Mouse (Mus musculus) midbrain, embryonic 12.5 days (tissue): ENCODE results near the gene Elmo1. TPM values are rescaled to one million over a fixed set of nuclear protein-coding genes. Genes with fewer than 3 reads are reported as not detected.
A peak's percentile ranks its signal among the peaks of the same experiment; 100 is the strongest.

Source experiments
- ATAC-seq: fragments of 200-750 bp; cut with Nextera tagmentation; 2 replicates; pipeline ENCODE4 v1.8.0; 2017; ENCODE audit warnings: low read depth, moderate TSS enrichment, moderate library complexity; ENCODE audit not compliant: low FRiP score
- H3K27ac ChIP-seq: fragments of 300-500 bp; sonication (generic); replicated peaks from 2 replicates; pipeline ENCODE4 v1.5.1; 2016; ENCODE audit warnings: mild to moderate bottlenecking
- H3K27me3 ChIP-seq: fragments of 300-500 bp; sonication (generic); 2 replicates; pipeline ENCODE4 v1.6.1; 2016; ENCODE audit warnings: mild to moderate bottlenecking
- H3K36me3 ChIP-seq: fragments of 300-500 bp; sonication (generic); 2 replicates; pipeline ENCODE4 v1.6.1; 2016
- H3K4me1 ChIP-seq: fragments of 300-500 bp; sonication (generic); 2 replicates; pipeline ENCODE4 v1.6.1; 2016
- H3K4me2 ChIP-seq: fragments of 300-500 bp; sonication (generic); replicated peaks from 2 replicates; pipeline ENCODE4 v1.6.1; 2016; ENCODE audit warnings: mild to moderate bottlenecking, moderate library complexity
- H3K4me3 ChIP-seq: fragments of 300-500 bp; sonication (generic); 2 replicates; pipeline ENCODE4 v1.5.1; 2016; ENCODE audit warnings: mild to moderate bottlenecking
- H3K9ac ChIP-seq: fragments of 300-500 bp; sonication (generic); replicated peaks from 2 replicates; pipeline ENCODE4 v1.6.1; 2016; ENCODE audit warnings: mild to moderate bottlenecking, moderate library complexity
- H3K9me3 ChIP-seq: fragments of 300-500 bp; sonication (generic); 2 replicates; pipeline ENCODE4 v1.6.1; 2016; ENCODE audit warnings: mild to moderate bottlenecking
- WGBS: fragments of 180-500 bp; shearing (Covaris S2); methylation state at CpG from one replicate; pipeline ENCODE4 v1.1.7; 2016; 5-methylcytosine and 5-hydroxymethylcytosine counted together
- polyA plus RNA-seq: library from polyadenylated mRNA; unstranded; fragments of >200 nt; fragmentation: Nextera tagmentation; extraction: Ambion mirVana; gene quantifications from 2 replicates; pipeline ENCODE4 v1.2.1, GENCODE M21; 2016

Elmo1 gene
- polyA plus RNA-seq, 1 experiment from 2014 or later, result 25.5 TPM

DNA sequence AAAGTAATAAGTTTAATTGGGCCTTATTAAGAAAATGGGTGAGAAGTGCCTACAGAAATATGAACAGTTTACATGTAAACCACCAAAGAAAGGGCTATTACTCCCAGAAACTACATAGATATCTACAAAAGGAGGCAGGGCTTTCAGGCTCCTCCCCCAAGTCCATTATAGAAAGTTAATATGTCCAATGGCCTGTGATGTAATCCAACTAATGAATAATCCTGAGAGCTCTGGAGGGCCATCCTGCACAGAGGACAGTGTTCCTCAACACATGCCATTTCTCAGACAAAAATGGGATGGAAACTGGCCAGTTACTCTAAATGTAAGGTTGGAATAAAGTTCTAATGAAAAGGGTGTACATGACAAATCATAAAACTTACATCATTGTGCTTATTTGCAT lies 373.8 kb downstream of the Elmo1 start:
- Histone ChIP-seq H3K9me3 (no peaks in the 10 kb centered on the region), H3K4me3 (no peak overlapping the region), H3K27me3 (no peaks in the 10 kb centered on the region)

DNA sequence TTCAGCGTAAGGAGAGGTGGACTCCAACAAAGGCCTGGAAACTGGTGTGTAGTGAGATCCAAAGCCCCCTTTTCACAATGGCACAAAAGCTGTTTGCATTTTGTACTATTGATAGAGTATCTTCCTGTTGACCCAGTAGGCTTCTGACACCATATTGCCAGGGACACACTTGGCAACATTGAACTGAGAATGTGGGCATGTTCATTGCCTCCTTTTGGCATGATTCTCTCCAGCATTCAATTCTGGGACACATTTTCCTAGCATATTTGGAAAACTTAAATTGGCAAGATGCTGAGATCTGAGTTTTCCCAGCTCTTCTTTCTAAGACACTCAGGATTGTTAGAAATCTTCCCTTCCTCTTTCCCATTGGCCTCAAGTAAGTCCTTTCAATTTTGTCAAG lies 377.0 kb downstream of the Elmo1 start:
- Histone ChIP-seq H3K27ac (no peak overlapping the region), H3K4me1 (peaks cover 12% of the 10 kb centered on the region), H3K9ac (no peak overlapping the region), H3K4me3 (no peak overlapping the region), H3K27me3 (no peaks in the 10 kb centered on the region), H3K36me3 (no peaks in the 10 kb centered on the region), H3K9me3 (no peaks in the 10 kb centered on the region), H3K4me2 (no peak overlapping the region)
- ATAC-seq, result no peak
- 87% methylated on average over 1 of the region's 1 CpGs for WGBS

More for the DNA sequence above, 373.8 kb downstream of the Elmo1 start:
- Histone ChIP-seq H3K4me2 (no peak overlapping the region), H3K4me1 (no peaks in the 10 kb centered on the region), H3K27ac (no peak overlapping the region), H3K9ac (no peak overlapping the region), H3K36me3 (no peaks in the 10 kb centered on the region)
- no peak for ATAC-seq

DNA sequence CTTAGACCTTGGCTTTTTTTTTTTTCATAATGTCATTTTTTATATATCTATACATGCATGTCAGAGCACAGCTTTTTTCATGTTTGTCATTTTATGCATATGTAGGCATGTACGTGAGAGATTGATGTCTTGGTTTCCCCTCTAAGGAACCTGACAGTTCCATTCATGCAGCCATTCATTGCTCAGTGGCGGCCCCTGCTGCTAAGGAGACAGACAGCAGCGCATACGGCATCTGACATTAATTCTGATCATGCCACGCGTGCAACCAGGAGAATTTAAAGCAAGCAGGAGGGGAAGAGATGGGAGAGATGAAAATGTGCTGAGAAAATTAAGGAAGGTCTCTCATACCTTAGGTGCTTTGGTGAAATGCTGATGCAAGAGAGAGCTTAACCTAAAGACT lies 381.3 kb downstream of the Elmo1 start:
- H3K27ac ChIP-seq, result peak overlapping the region; percentile 86
- peak; percentile 68 for ATAC-seq
- H3K36me3 ChIP-seq, result no peaks in the 10 kb centered on the region
- H3K4me2 ChIP-seq, result peak overlapping the region; percentile 53
- H3K9ac ChIP-seq, result no peak overlapping the region
- WGBS, result 3% methylated on average over 6 of the region's 6 CpGs
- H3K4me1 ChIP-seq, result peaks cover 36% of the 10 kb centered on the region
- no peaks in the 10 kb centered on the region; the same call in 1 of the 2 replicates for H3K27me3 ChIP-seq
- peak overlapping the region; percentile 44 for H3K4me3 ChIP-seq
- no peaks in the 10 kb centered on the region for H3K9me3 ChIP-seq

DNA sequence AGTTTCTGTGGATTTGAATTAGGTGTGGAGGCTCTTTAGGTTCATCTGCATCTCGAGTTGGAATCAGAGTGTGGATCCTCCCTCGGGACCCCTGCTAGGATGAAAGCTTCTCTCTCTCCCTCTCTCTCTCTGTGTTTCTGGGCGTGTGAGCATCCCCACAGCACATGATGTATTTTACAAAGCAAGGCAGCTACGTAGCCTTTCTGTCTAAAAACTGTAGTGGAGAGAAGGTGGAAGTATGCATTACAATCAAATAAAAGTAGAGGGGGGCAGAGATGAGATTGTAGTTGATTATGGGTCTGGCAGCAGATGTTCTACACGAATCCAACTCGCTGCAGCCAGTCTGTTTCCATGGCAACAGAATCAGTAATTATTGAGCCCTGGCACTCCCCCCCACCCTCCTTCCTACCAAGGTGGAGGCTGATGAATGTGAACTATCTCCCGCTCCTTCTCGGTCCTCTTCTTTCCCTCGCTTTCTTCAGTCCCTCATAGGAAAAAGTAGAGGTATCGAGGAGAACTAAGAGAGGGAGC lies 382.0 kb downstream of the Elmo1 start:
- no peaks in the 10 kb centered on the region for H3K36me3 ChIP-seq
- ATAC-seq, result peak; percentile 85
- H3K4me1 ChIP-seq, result peaks cover 36% of the 10 kb centered on the region
- H3K27ac ChIP-seq, result peak overlapping the region; percentile 86
- peak overlapping the region; percentile 53 for H3K4me2 ChIP-seq
- WGBS, result 23% methylated on average over 10 of the region's 10 CpGs
- peak overlapping the region; percentile 44 for H3K4me3 ChIP-seq
- H3K9ac ChIP-seq, result no peak overlapping the region
- H3K9me3 ChIP-seq, result no peaks in the 10 kb centered on the region
- H3K27me3 ChIP-seq, result no peaks in the 10 kb centered on the region; the same call in 1 of the 2 replicates

DNA sequence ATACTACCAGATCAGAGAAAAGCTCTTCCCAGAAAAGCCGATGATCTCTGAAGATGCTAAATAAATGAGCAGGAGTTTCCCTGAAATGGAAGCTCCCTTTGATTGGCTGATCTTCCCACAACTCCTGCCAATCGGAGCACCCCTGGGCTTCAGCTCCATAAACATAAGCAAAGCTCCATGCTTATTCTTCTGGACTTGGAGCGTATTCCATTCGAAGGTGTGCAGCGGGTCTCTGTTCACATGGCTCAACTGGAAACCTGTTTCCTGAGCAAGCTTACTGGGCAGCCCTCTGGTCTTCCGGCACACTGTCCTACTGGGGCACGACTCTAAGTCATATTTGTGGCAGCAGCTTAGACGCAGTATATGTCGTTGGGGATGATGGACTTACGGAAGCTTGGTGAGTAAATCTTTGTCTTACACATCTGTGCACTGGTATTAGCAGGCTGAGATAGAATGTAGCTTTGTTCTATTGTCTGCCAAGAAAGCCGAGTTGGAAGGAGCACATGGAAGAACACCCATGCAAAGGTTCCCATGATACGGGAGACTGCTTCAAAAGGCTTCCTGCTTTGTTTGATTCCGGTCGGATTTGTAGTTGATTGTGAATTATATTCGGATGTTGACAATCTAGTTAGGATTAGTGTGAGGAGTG lies 382.6 kb downstream of the Elmo1 start:
- Histone ChIP-seq H3K9ac (peak overlapping the region; percentile 59), H3K4me3 (peak overlapping the region; percentile 44), H3K27ac (peak overlapping the region; percentile 86), H3K27me3 (no peaks in the 10 kb centered on the region; the same call in 1 of the 2 replicates), H3K36me3 (no peaks in the 10 kb centered on the region), H3K9me3 (no peaks in the 10 kb centered on the region), H3K4me2 (peak overlapping the region; percentile 53), H3K4me1 (peaks cover 36% of the 10 kb centered on the region)
- ATAC-seq, result peak; percentile 77
- WGBS, result 33% methylated on average over 15 of the region's 15 CpGs

DNA sequence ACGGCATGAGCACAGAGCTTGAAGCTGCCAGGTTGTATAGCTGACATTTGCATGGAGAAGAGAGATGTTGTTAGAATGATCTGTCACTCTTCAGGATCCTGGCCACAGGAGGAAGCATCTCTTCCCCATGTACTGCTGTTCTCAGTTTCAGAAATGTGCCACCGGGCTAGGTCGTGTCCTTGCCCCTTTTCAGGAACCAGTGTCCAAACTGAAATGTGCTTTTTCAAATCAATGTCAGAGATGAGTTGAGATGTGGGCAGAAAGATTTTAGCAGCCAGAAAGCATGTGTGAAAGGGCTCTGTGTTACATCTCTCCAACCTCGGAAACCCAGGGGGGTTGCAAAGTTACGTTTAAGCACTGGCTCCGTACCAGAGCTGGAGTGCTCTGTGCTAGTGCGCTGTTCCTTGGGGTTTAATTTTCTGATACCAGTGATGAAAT lies 383.3 kb downstream of the Elmo1 start:
- peak overlapping the region; percentile 59 for H3K9ac ChIP-seq
- H3K27ac ChIP-seq, result peak overlapping the region; percentile 86
- H3K9me3 ChIP-seq, result no peaks in the 10 kb centered on the region
- 54% methylated on average over 7 of the region's 7 CpGs for WGBS
- H3K36me3 ChIP-seq, result no peaks in the 10 kb centered on the region
- peaks cover 36% of the 10 kb centered on the region for H3K4me1 ChIP-seq
- peak overlapping the region; percentile 44 for H3K4me3 ChIP-seq
- H3K27me3 ChIP-seq, result no peaks in the 10 kb centered on the region; the same call in 1 of the 2 replicates
- no peak for ATAC-seq
- H3K4me2 ChIP-seq, result peak overlapping the region; percentile 53

DNA sequence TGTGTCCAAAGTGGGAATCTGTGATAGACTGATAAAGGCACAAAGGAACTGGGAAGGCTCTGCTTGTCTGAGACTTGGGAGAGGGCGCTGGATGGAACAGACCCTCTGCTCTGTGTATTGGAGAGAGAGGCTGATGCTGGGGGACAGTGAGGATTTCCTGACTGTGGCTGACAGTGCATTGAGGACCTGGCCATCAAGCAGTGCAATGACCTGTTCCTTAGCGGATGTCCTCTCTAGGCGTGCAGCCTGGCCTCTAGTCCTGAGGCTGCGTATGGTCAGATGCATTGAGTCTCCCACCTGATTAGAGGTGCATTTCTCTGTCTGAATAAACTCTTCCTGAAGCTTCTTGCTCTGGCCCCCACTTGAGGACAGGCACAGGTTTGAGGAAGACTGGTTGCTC lies 384.2 kb downstream of the Elmo1 start:
- Histone ChIP-seq H3K9ac (peak overlapping the region; percentile 59), H3K4me2 (peak overlapping the region; percentile 53), H3K27ac (0 out of 2 replicates have a peak overlapping the region, but pooled peaks have one; percentile 15), H3K4me1 (peaks cover 36% of the 10 kb centered on the region), H3K36me3 (no peaks in the 10 kb centered on the region), H3K9me3 (no peaks in the 10 kb centered on the region), H3K4me3 (peak overlapping the region; percentile 44), H3K27me3 (no peaks in the 10 kb centered on the region; the same call in 1 of the 2 replicates)
- 82% methylated on average over 4 of the region's 4 CpGs for WGBS
- no peak for ATAC-seq

DNA sequence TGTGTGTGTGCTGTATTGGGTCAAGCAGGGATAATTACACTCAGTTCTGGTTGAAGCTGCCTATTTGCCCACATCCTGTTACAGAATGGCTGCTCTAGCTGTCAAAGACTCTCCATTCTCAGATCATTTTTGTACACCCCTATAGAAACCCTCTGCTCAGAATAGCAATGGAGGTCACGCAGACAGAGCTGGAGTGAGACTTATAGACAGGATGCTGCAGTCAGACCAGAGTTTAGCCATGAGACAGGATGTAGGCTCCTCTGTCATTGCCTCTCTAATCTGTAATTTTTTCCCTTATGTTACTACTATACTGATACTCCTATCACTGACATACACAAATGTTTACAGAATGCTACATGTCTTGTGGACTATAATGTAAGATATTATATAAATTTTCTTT lies 391.4 kb downstream of the Elmo1 start:
- no peak overlapping the region for H3K4me3 ChIP-seq
- H3K9me3 ChIP-seq, result no peaks in the 10 kb centered on the region
- H3K27ac ChIP-seq, result no peak overlapping the region
- no peaks in the 10 kb centered on the region for H3K4me1 ChIP-seq
- no peak overlapping the region for H3K9ac ChIP-seq
- no peaks in the 10 kb centered on the region for H3K27me3 ChIP-seq
- H3K4me2 ChIP-seq, result no peak overlapping the region
- no peaks in the 10 kb centered on the region for H3K36me3 ChIP-seq
- no peak for ATAC-seq
- WGBS, result 95% methylated on average over 1 of the region's 1 CpGs

DNA sequence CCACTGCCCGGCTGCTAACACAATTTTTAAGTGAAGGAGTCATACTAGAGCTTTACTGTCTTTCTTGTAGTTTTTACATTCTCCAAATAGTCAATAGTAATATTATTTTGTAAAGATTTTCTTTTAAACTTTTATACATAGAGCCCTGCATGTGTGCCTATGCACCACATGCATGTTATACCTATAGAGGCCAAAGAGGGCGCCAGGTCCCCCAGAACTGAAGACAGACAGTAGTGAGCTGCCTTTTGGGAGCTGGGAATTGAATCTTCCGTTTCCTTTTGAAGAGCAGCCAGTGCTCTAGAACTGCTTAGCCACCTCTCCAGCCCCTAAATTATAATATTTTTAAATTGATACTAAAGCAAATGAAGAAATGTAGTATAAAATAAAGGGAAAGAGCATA lies 398.7 kb downstream of the Elmo1 start:
- H3K9me3 ChIP-seq, result no peaks in the 10 kb centered on the region
- H3K4me3 ChIP-seq, result no peak overlapping the region
- no peak overlapping the region for H3K27ac ChIP-seq
- no peaks in the 10 kb centered on the region for H3K27me3 ChIP-seq
- H3K4me2 ChIP-seq, result no peak overlapping the region
- WGBS, result 60% methylated on average over 3 of the region's 3 CpGs
- no peaks in the 10 kb centered on the region for H3K4me1 ChIP-seq
- H3K9ac ChIP-seq, result no peak overlapping the region
- ATAC-seq, result 0 out of 2 replicates have a peak, but pooled peaks have one; percentile 35
- no peaks in the 10 kb centered on the region for H3K36me3 ChIP-seq

DNA sequence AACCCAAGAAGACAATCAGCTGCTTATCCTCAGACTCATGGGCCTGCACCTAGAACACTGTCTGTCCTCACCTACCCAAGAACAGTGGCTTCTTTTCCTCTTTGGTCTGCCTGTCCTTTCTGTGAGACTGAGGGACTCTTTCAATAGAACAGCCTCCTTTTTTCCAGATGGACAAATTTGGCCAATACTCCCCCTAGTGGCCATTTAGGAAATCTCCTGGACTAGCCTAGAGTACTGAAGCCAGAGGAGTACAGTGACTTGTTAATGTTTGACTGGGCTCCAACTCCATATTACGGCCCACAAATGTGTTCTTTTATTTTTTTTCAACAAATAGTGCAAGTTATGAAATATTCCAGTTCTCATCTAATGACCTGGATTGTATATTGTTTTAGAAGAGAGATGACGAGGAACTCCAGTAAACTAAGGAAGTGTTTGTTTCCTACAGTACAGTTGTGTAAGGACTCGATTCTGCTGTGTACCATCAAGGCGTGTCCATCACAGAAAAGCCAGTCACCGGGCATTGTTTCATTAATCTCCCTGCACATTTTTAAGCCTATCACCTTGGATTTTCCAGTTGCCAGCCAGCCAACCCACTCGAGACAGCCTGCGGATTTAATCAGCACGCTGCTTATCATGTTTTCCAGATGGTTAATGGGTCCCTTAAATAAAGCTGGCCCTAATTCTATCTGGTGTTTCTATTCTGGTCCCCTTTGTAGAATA lies 399.5 kb downstream of the Elmo1 start:
- Histone ChIP-seq H3K9me3 (no peaks in the 10 kb centered on the region), H3K9ac (no peak overlapping the region), H3K4me2 (no peak overlapping the region), H3K4me3 (no peak overlapping the region), H3K27me3 (no peaks in the 10 kb centered on the region), H3K36me3 (no peaks in the 10 kb centered on the region), H3K4me1 (no peaks in the 10 kb centered on the region), H3K27ac (0 out of 2 replicates have a peak overlapping the region, but pooled peaks have one; percentile 10)
- peak; percentile 81 for ATAC-seq
- 69% methylated on average over 8 of the region's 8 CpGs for WGBS

DNA sequence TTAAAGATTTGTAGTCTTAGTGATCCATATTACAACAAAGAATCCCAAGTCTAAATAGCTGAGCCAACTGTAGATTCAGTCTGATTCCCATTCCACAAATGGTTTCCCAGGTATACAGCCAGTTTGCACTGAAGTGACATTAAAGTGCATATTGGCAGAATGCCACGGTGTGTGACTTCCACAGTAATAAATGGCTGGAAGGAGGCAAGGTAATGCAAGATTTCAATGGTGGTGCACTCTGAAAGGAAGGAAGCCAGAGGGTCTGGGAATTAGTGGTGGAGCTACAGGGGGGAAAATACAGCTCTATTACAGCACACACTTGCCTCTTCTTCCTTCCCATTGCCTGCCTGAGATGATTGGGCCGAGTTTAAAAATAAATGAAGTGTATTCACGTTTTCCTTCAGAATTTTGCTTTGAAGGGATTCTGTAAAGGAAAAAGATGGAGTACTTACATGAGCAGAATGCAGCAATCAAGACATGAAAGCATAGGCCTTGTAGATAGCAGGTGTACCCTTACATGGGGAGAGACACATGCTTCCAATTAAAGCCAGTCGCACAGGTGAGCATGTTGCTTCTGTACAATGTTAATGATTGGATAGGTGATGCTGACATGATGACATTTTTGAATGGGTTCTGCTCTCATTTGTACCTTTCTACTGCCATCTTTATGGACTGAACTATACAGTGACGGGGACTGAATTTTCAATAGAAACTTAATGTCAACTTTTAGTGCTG lies 400.6 kb downstream of the Elmo1 start:
- no peaks in the 10 kb centered on the region for H3K27me3 ChIP-seq
- H3K9ac ChIP-seq, result no peak overlapping the region
- no peaks in the 10 kb centered on the region for H3K36me3 ChIP-seq
- no peak overlapping the region for H3K27ac ChIP-seq
- H3K4me2 ChIP-seq, result no peak overlapping the region
- 84% methylated on average over 5 of the region's 5 CpGs for WGBS
- H3K4me3 ChIP-seq, result no peak overlapping the region
- ATAC-seq, result no peak
- H3K9me3 ChIP-seq, result no peaks in the 10 kb centered on the region
- H3K4me1 ChIP-seq, result no peaks in the 10 kb centered on the region

DNA sequence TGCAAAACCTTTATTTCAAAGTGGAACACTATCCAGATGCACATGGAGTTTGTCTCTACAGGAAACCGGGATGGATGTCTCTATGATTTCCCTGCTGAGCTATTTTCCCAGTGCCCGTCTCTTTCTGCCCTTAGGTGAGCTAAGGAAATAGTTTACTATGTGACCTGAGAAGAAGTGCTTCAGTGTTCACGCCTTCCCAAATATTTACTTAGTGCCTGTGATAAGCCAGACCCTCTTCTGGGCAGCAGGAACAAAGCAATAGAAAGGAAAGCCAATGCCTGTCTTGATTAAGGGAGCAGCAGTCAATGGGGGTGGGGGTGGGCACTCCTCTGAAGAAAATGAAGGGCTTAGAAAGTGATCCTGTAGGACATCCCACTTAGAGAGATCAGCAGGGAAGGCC lies 401.3 kb downstream of the Elmo1 start:
- 78% methylated on average over 3 of the region's 3 CpGs for WGBS
- no peaks in the 10 kb centered on the region for H3K9me3 ChIP-seq
- H3K4me1 ChIP-seq, result no peaks in the 10 kb centered on the region
- no peaks in the 10 kb centered on the region for H3K27me3 ChIP-seq
- ATAC-seq, result no peak
- H3K9ac ChIP-seq, result no peak overlapping the region
- H3K36me3 ChIP-seq, result no peaks in the 10 kb centered on the region
- no peak overlapping the region for H3K4me2 ChIP-seq
- H3K4me3 ChIP-seq, result no peak overlapping the region
- H3K27ac ChIP-seq, result no peak overlapping the region
